Mouse (Mus musculus) bone marrow, adult 2 months (tissue): ENCODE results near the gene Slc26a10.

Source experiments
- CTCF ChIP-seq: fragments of 200-500 bp; IDR thresholded peaks from 2 replicates; pipeline ENCODE4 v1.5.1; 2011; ENCODE audit warnings: low read length, control low read depth; ENCODE audit not compliant: control insufficient read depth, insufficient read depth
- POLR2A ChIP-seq: fragments of 200-500 bp; IDR thresholded peaks from 2 replicates; pipeline ENCODE4 v1.6.1; 2011; ENCODE audit warnings: low read depth, mild to moderate bottlenecking, control low read depth, low read length, borderline replicate concordance; ENCODE audit not compliant: control insufficient read depth

DNA sequence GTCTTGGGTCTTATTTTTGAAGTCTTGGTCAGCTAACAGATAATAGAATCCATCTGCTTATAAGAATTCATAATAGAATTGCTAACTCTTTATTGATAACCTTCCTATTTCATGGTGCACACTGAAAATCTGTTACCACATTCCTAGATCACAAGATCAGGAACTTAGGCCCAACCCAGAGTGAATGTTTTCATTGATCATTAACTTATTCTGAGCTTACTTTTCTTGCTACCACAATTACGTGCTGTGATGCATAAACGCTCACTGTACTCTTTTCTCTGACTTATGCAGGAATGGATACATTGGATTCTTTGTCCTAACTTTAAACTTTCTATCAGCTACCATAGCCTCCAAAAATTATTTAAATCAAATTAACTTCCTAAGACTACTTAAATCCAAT lies 26.2 kb downstream of the Slc26a10 start:
- TF ChIP-seq CTCF (no peak), POLR2A (no peak)
